Mouse (Mus musculus): Measurements from ENCODE around the gene Sestd1. TPM values are rescaled to one million over a fixed set of nuclear protein-coding genes. Genes with fewer than 3 reads are reported as not detected.
A peak's percentile ranks its signal among the peaks of the same experiment; 100 is the strongest.

Sestd1 gene
- polyA plus RNA-seq, 1 experiment: 38.4 TPM

- peaks cover 22% of the 10 kb centered on the region; the same call in 1 of the 2 replicates for H3K4me1 ChIP-seq (ENCODE audit: control insufficient read depth, insufficient read depth, low read length)
- H3K27ac ChIP-seq (ENCODE audit: insufficient read depth, low read depth, low read length): peak overlapping the region; percentile 86
- no peaks in the 10 kb centered on the region for H3K27me3 ChIP-seq (replicated peaks; ENCODE audit: control insufficient read depth, insufficient read depth, low read length)
- no peak for DNase-seq
- TF ChIP-seq POLR2A (IDR thresholded peaks at IDR 0.05; ENCODE audit: low read depth, low read length) (no peak), CTCF (conservative IDR thresholded peaks at IDR 0.05; ENCODE audit: insufficient read depth, insufficient read length, low read depth, low read length) (no peak)
- H3K4me3 ChIP-seq (ENCODE audit: insufficient read depth, low read depth, low read length): no peak overlapping the region
- H3K36me3 ChIP-seq (ENCODE audit: control insufficient read depth, insufficient read depth, low read length): peaks cover 4% of the 10 kb centered on the region
- WGBS: 61% methylated on average over 10 of the region's 10 CpGs
These were observed 33.1 kb downstream of the Sestd1 start for GRCm38 (mm10) chr2:77247200-77247830.

- no peak for DNase-seq
- Histone ChIP-seq H3K4me1 (ENCODE audit: control insufficient read depth, insufficient read depth, low read length) (peaks cover 18% of the 10 kb centered on the region; the same call in 1 of the 2 replicates), H3K36me3 (ENCODE audit: control insufficient read depth, insufficient read depth, low read length) (peaks cover 12% of the 10 kb centered on the region), H3K4me3 (ENCODE audit: insufficient read depth, low read depth, low read length) (no peak overlapping the region), H3K27me3 (replicated peaks; ENCODE audit: control insufficient read depth, insufficient read depth, low read length) (no peaks in the 10 kb centered on the region), H3K27ac (ENCODE audit: insufficient read depth, low read depth, low read length) (peak overlapping the region; percentile 85)
- TF ChIP-seq POLR2A (IDR thresholded peaks at IDR 0.05; ENCODE audit: low read depth, low read length): no peak
- TF ChIP-seq CTCF (conservative IDR thresholded peaks at IDR 0.05; ENCODE audit: insufficient read depth, insufficient read length, low read depth, low read length): no peak
- 40% methylated on average over 3 of the region's 3 CpGs for WGBS
These were observed 34.6 kb downstream of the Sestd1 start for GRCm38 (mm10) chr2:77245806-77246205.

- TF ChIP-seq CTCF (conservative IDR thresholded peaks at IDR 0.05; ENCODE audit: insufficient read depth, insufficient read length, low read depth, low read length): no peak
- no peak for TF ChIP-seq POLR2A (IDR thresholded peaks at IDR 0.05; ENCODE audit: low read depth, low read length)
- no peaks in the 10 kb centered on the region for H3K27me3 ChIP-seq (replicated peaks; ENCODE audit: control insufficient read depth, insufficient read depth, low read length)
- no peak overlapping the region for H3K4me3 ChIP-seq (ENCODE audit: insufficient read depth, low read depth, low read length)
- no peak for DNase-seq
- H3K36me3 ChIP-seq (ENCODE audit: control insufficient read depth, insufficient read depth, low read length): peaks cover 15% of the 10 kb centered on the region
- 89% methylated on average over 6 of the region's 6 CpGs for WGBS
- H3K4me1 ChIP-seq (ENCODE audit: control insufficient read depth, insufficient read depth, low read length): peaks cover 6% of the 10 kb centered on the region; the same call in 1 of the 2 replicates
- no peak overlapping the region for H3K27ac ChIP-seq (ENCODE audit: insufficient read depth, low read depth, low read length)
These were observed 38.1 kb downstream of the Sestd1 start for GRCm38 (mm10) chr2:77242248-77242647.

- Histone ChIP-seq H3K4me3 (ENCODE audit: insufficient read depth, low read depth, low read length) (no peak overlapping the region), H3K27me3 (replicated peaks; ENCODE audit: control insufficient read depth, insufficient read depth, low read length) (no peaks in the 10 kb centered on the region), H3K36me3 (ENCODE audit: control insufficient read depth, insufficient read depth, low read length) (peaks cover 15% of the 10 kb centered on the region), H3K4me1 (ENCODE audit: control insufficient read depth, insufficient read depth, low read length) (no peaks in the 10 kb centered on the region), H3K27ac (ENCODE audit: insufficient read depth, low read depth, low read length) (no peak overlapping the region)
- no peak for TF ChIP-seq CTCF (conservative IDR thresholded peaks at IDR 0.05; ENCODE audit: insufficient read depth, insufficient read length, low read depth, low read length)
- no peak for DNase-seq
- WGBS: 89% methylated on average over 3 of the region's 3 CpGs
These were observed 41.8 kb downstream of the Sestd1 start for GRCm38 (mm10) chr2:77238607-77239006.

GRCm38 (mm10) chr2:77238046-77238445 lies 42.3 kb downstream of the Sestd1 start:
- Histone ChIP-seq H3K36me3 (ENCODE audit: control insufficient read depth, insufficient read depth, low read length) (peaks cover 15% of the 10 kb centered on the region), H3K4me3 (ENCODE audit: insufficient read depth, low read depth, low read length) (no peak overlapping the region), H3K4me1 (ENCODE audit: control insufficient read depth, insufficient read depth, low read length) (no peaks in the 10 kb centered on the region), H3K27me3 (replicated peaks; ENCODE audit: control insufficient read depth, insufficient read depth, low read length) (no peaks in the 10 kb centered on the region), H3K27ac (ENCODE audit: insufficient read depth, low read depth, low read length) (no peak overlapping the region)
- TF ChIP-seq POLR2A (IDR thresholded peaks at IDR 0.05; ENCODE audit: low read depth, low read length): no peak
- no peak for TF ChIP-seq CTCF (conservative IDR thresholded peaks at IDR 0.05; ENCODE audit: insufficient read depth, insufficient read length, low read depth, low read length)
- peak; percentile 32 for DNase-seq
- WGBS: 34% methylated on average over 3 of the region's 3 CpGs

- no peak overlapping the region for H3K4me3 ChIP-seq (ENCODE audit: insufficient read depth, low read depth, low read length)
These were observed 43.5 kb downstream of the Sestd1 start for GRCm38 (mm10) chr2:77236860-77237259.

GRCm38 (mm10) chr2:77235896-77236295 lies 44.5 kb downstream of the Sestd1 start:
- H3K4me3 ChIP-seq (ENCODE audit: insufficient read depth, low read depth, low read length): no peak overlapping the region
- H3K27me3 ChIP-seq (replicated peaks; ENCODE audit: control insufficient read depth, insufficient read depth, low read length): no peaks in the 10 kb centered on the region
- 87% methylated on average over 4 of the region's 4 CpGs for WGBS
- H3K27ac ChIP-seq (ENCODE audit: insufficient read depth, low read depth, low read length): no peak overlapping the region
- peaks cover 8% of the 10 kb centered on the region; the same call in 1 of the 2 replicates for H3K36me3 ChIP-seq (ENCODE audit: control insufficient read depth, insufficient read depth, low read length)
- DNase-seq: no peak
- no peaks in the 10 kb centered on the region for H3K4me1 ChIP-seq (ENCODE audit: control insufficient read depth, insufficient read depth, low read length)
- no peak for TF ChIP-seq POLR2A (IDR thresholded peaks at IDR 0.05; ENCODE audit: low read depth, low read length)
- TF ChIP-seq CTCF (conservative IDR thresholded peaks at IDR 0.05; ENCODE audit: insufficient read depth, insufficient read length, low read depth, low read length): no peak

More at GRCm38 (mm10) chr2:77236860-77237259, 43.5 kb downstream of the Sestd1 start:
- no peaks in the 10 kb centered on the region for H3K4me1 ChIP-seq (ENCODE audit: control insufficient read depth, insufficient read depth, low read length)
- TF ChIP-seq CTCF (conservative IDR thresholded peaks at IDR 0.05; ENCODE audit: insufficient read depth, insufficient read length, low read depth, low read length) (no peak), POLR2A (IDR thresholded peaks at IDR 0.05; ENCODE audit: low read depth, low read length) (no peak)
- peaks cover 13% of the 10 kb centered on the region for H3K36me3 ChIP-seq (ENCODE audit: control insufficient read depth, insufficient read depth, low read length)
- no peaks in the 10 kb centered on the region for H3K27me3 ChIP-seq (replicated peaks; ENCODE audit: control insufficient read depth, insufficient read depth, low read length)
- DNase-seq: no peak
- H3K27ac ChIP-seq (ENCODE audit: insufficient read depth, low read depth, low read length): no peak overlapping the region
- 86% methylated on average over 4 of the region's 4 CpGs for WGBS
